Mouse (Mus musculus): ENCODE measurements around the gene Zfp110. TPM values are rescaled to one million over a fixed set of nuclear protein-coding genes. Genes with fewer than 3 reads are reported as not detected.

The Zfp110 gene
- 15.9 TPM for polyA plus RNA-seq (2014; fragmentation: Illumina TruSeq; extraction: RNeasy Lipid Tissue Mini Kit (QIAGEN cat#74804); ENCODE audit: insufficient read depth, low read depth, low replicate concordance)

DNA sequence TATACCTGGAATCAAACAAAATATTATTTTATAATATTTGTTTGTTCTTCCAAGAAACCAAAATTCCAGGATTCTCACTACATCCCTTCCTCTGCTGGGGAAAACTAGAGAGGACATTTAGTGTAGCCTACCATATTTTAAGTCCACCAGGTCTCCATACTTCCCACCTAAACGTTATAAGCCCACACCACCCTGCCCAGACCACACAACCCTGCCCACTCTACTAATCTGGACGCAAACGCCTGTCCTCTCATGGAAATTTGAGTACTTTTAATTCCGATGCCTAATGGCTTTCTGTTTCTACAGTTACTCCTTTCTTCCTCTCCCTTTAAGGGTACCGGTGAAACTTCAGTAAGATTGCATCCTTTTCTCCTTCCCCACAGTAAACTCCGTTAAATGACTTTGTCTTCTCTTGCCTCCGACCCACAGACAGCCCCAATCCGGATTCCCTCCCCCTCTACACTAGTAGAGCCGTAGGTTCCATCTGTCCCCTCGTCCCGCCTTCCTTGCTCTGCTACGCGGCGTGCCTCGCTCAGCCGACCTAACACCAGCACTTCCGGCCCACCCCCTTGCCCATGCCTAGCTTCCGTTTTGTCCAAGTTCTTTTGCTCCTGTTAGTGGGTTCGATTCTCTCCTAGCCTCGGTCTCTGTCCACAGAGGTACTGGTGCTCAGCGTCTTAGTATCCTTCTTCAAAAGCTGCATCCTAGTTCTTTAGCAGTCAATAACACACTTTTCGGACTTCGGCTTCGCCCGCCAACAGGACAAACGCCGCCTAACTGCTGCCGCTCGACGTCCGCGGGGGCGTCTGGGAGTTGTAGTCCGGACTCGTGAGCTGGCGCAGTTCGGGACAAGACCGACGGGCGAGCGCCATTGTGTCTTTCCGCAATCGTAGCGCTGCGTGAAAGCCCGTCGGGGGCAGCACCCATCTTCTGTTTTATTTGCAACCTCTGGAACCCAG, at the start of gene Zfp110:
Gene Zfp110, plus strand, starts transcription at position 600 of the 959 bp plus-strand sequence.

GRCm38 (mm10) chr7:12802866-12803726, 31.5 kb upstream of the Zfp110 start, which contains the start of gene Zscan18:
Zscan18 (minus strand) TSS chr7:12803635.

DNA sequence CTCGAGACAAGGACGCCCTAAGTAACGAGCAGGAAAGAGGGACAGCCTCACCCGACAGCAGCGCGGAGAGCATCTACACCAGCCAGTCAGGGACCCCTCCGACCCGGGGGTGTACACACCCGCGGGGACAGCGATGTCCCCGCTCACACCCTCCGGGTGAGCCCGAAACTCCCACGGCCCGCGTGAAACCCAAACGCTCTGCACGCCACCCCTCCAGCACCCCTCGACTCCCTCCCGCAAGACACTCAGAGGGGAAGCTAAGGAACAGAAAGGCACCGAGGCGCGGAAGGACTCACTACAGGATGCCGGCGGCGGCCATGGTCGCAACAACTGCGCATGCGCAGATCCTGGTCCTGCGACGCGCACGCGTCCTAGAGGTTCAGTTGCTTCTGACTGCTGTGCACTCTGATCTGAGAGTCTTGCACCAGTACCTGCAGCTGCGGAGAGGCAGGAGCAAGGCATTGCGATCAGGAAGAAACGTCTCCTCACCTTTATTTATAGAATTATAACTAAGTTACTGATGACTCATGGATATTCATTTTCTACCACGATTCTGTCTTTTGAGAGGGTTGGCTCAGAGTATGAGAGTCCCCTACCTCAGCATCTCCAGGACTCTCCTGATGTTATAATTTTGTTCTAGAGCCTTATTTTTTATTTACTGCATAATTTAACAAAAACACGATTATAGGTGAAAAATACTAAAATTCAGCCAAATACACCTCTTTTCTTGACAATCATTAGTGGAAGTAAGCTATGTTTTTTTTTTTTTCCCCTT, 15.9 kb upstream of the Zfp110 start, which contains the start of gene Zfp329:
Gene Zfp329, minus strand, starts transcription at position 338 of the 775 bp plus-strand sequence.

DNA sequence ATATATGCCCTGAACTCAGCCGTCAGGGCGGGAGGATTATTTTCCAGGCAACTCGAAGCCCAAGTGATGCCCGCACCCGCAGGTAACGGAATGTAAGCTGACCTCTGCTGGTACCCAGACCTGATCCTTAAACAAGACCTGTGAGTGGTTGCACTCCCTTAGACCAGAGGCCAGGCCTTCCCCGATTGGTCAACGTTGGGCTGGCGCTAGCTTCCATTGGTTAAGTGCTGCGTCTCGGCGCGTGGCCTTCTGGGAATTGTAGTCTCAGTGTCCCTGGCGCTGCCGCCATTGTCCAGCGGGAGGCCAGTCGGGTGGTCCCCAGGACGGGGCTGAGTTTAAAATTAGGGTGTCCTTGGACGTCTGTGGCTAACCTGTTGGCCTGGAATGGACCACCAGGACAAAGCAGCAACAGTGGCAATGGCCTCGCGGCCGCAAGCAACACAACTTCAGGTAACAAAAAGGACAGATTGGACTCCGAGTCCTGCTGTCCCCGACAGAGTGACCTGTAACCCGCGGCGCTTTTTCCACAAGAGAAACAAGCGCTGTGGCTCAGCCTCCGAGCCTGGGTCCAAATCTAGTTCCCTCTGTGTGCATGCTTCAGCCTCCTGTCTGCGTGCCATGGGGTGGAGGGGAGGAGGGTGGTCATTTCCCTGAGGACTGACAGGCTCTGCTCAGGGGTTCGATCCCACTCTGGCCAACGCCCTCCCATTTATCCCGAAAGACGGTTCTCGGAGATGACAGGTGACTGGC, 46.5 kb downstream of the Zfp110 start, which contains the start of gene Zfp128:
Gene Zfp128, plus strand, starts transcription at position 267 of the 750 bp plus-strand sequence.

DNA sequence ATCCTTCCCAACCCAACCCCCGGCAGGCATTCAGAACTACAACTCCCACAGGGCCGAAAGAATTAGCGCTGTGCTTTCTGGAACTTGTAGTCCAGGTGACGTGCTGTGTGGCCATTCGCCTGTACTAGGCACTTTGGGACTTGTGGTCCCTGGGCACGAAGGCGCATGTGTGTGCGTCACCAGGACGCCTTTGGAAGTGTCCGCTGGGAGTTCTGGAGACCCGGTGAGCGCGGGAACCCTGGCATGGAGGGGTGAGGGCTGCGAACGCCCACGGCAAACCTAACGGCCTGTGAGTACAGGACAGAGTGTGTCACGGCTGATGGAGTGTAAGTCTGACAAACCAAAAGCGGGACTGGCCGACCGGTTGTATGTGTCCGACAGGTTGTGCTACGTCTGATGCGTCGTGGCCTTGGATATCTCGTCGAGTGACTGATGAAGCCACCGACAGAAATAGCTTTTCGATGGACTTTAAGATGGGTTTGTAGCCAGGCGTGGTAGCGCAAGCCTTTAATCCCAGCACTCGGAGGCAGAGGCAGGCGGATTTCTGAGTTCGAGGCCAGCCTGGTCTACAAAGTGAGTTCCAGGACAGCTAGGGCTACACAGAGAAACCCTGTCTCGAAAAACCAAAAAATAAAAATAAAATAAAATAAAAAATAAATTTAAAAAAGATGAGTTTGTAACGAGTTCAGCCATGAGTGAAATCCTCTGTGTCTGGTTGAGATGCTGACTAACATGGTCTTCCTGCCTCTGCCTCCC, 63.3 kb downstream of the Zfp110 start, which contains the start of gene Zscan22:
Gene Zscan22, plus strand, starts transcription at position 161 of the 756 bp plus-strand sequence.

Other genes starting within 250 kb of the Zfp110 start
- not detected for gene Vmn2r53, start 226.0 kb upstream of the Zfp110 start, polyA plus RNA-seq (2014; fragmentation: Illumina TruSeq; extraction: RNeasy Lipid Tissue Mini Kit (QIAGEN cat#74804); ENCODE audit: insufficient read depth, low read depth, low replicate concordance)
- gene Vmn2r54, start 194.4 kb upstream of the Zfp110 start, polyA plus RNA-seq (2014; fragmentation: Illumina TruSeq; extraction: RNeasy Lipid Tissue Mini Kit (QIAGEN cat#74804); ENCODE audit: insufficient read depth, low read depth, low replicate concordance): not detected
- not detected for gene Vmn2r55, start 149.8 kb upstream of the Zfp110 start, polyA plus RNA-seq (2014; fragmentation: Illumina TruSeq; extraction: RNeasy Lipid Tissue Mini Kit (QIAGEN cat#74804); ENCODE audit: insufficient read depth, low read depth, low replicate concordance)
- gene Vmn2r56, start 99.8 kb upstream of the Zfp110 start, polyA plus RNA-seq (2014; fragmentation: Illumina TruSeq; extraction: RNeasy Lipid Tissue Mini Kit (QIAGEN cat#74804); ENCODE audit: insufficient read depth, low read depth, low replicate concordance): not detected
- 0.95 TPM for gene Zscan18, start 31.1 kb upstream of the Zfp110 start, polyA plus RNA-seq (2014; fragmentation: Illumina TruSeq; extraction: RNeasy Lipid Tissue Mini Kit (QIAGEN cat#74804); ENCODE audit: insufficient read depth, low read depth, low replicate concordance)
- 3.1 TPM for gene Zfp329, start 15.9 kb upstream of the Zfp110 start, polyA plus RNA-seq (2014; fragmentation: Illumina TruSeq; extraction: RNeasy Lipid Tissue Mini Kit (QIAGEN cat#74804); ENCODE audit: insufficient read depth, low read depth, low replicate concordance)
- gene Zfp128, start 46.4 kb downstream of the Zfp110 start, polyA plus RNA-seq (2014; fragmentation: Illumina TruSeq; extraction: RNeasy Lipid Tissue Mini Kit (QIAGEN cat#74804); ENCODE audit: insufficient read depth, low read depth, low replicate concordance): 1.5 TPM
- 4.5 TPM for gene Zscan22, start 63.1 kb downstream of the Zfp110 start, polyA plus RNA-seq (2014; fragmentation: Illumina TruSeq; extraction: RNeasy Lipid Tissue Mini Kit (QIAGEN cat#74804); ENCODE audit: insufficient read depth, low read depth, low replicate concordance)
- 1,656 TPM for gene Rps5, start 87.5 kb downstream of the Zfp110 start, polyA plus RNA-seq (2014; fragmentation: Illumina TruSeq; extraction: RNeasy Lipid Tissue Mini Kit (QIAGEN cat#74804); ENCODE audit: insufficient read depth, low read depth, low replicate concordance)
- gene Rnf225, start 92.7 kb downstream of the Zfp110 start, polyA plus RNA-seq (2014; fragmentation: Illumina TruSeq; extraction: RNeasy Lipid Tissue Mini Kit (QIAGEN cat#74804); ENCODE audit: insufficient read depth, low read depth, low replicate concordance): 0.42 TPM
- 3.4 TPM for gene Zfp324, start 131.1 kb downstream of the Zfp110 start, polyA plus RNA-seq (2014; fragmentation: Illumina TruSeq; extraction: RNeasy Lipid Tissue Mini Kit (QIAGEN cat#74804); ENCODE audit: insufficient read depth, low read depth, low replicate concordance)
- gene Zfp446, start 143.1 kb downstream of the Zfp110 start, polyA plus RNA-seq (2014; fragmentation: Illumina TruSeq; extraction: RNeasy Lipid Tissue Mini Kit (QIAGEN cat#74804); ENCODE audit: insufficient read depth, low read depth, low replicate concordance): 2.4 TPM
- 0.10 TPM for gene Slc27a5, start 163.4 kb downstream of the Zfp110 start, polyA plus RNA-seq (2014; fragmentation: Illumina TruSeq; extraction: RNeasy Lipid Tissue Mini Kit (QIAGEN cat#74804); ENCODE audit: insufficient read depth, low read depth, low replicate concordance)
- 98.9 TPM for gene Trim28, start 164.4 kb downstream of the Zfp110 start, polyA plus RNA-seq (2014; fragmentation: Illumina TruSeq; extraction: RNeasy Lipid Tissue Mini Kit (QIAGEN cat#74804); ENCODE audit: insufficient read depth, low read depth, low replicate concordance)
- gene Zbtb45, start 175.3 kb downstream of the Zfp110 start, polyA plus RNA-seq (2014; fragmentation: Illumina TruSeq; extraction: RNeasy Lipid Tissue Mini Kit (QIAGEN cat#74804); ENCODE audit: insufficient read depth, low read depth, low replicate concordance): 8.1 TPM
- gene Chmp2a, start 200.0 kb downstream of the Zfp110 start, polyA plus RNA-seq (2014; fragmentation: Illumina TruSeq; extraction: RNeasy Lipid Tissue Mini Kit (QIAGEN cat#74804); ENCODE audit: insufficient read depth, low read depth, low replicate concordance): 264 TPM
- 97.8 TPM for gene Ube2m, start 203.5 kb downstream of the Zfp110 start, polyA plus RNA-seq (2014; fragmentation: Illumina TruSeq; extraction: RNeasy Lipid Tissue Mini Kit (QIAGEN cat#74804); ENCODE audit: insufficient read depth, low read depth, low replicate concordance)
- gene Mzf1, start 220.0 kb downstream of the Zfp110 start, polyA plus RNA-seq (2014; fragmentation: Illumina TruSeq; extraction: RNeasy Lipid Tissue Mini Kit (QIAGEN cat#74804); ENCODE audit: insufficient read depth, low read depth, low replicate concordance): 0.27 TPM